Mouse (Mus musculus) G1E (cell line): Measurements from ENCODE around the gene Gli1.

Experiments
- CTCF ChIP-seq: IDR thresholded peaks from 2 replicates; pipeline ENCODE4 v1.5.1; 2012; ENCODE audit warnings: low read depth, low read length, inconsistent platforms, mixed read lengths
- GATA1 ChIP-seq: IDR thresholded peaks from 2 replicates; pipeline ENCODE4 v1.6.1; 2012; ENCODE audit warnings: borderline replicate concordance, low read length, inconsistent platforms, mixed read lengths
- POLR2AphosphoS5 ChIP-seq: IDR thresholded peaks from 2 replicates; pipeline ENCODE4 v1.6.1; 2012; ENCODE audit warnings: low read depth, low read length, inconsistent platforms; ENCODE audit not compliant: insufficient replicate concordance

GRCm38 (mm10) chr10:127310523-127311475 is 31.0 kb downstream of the Gli1 start:
- TF ChIP-seq POLR2AphosphoS5 (no peak), CTCF (no peak), GATA1 (no peak)
